Mouse (Mus musculus): Measurements from ENCODE around the gene Xpnpep3.

Xpnpep3 gene

DNA sequence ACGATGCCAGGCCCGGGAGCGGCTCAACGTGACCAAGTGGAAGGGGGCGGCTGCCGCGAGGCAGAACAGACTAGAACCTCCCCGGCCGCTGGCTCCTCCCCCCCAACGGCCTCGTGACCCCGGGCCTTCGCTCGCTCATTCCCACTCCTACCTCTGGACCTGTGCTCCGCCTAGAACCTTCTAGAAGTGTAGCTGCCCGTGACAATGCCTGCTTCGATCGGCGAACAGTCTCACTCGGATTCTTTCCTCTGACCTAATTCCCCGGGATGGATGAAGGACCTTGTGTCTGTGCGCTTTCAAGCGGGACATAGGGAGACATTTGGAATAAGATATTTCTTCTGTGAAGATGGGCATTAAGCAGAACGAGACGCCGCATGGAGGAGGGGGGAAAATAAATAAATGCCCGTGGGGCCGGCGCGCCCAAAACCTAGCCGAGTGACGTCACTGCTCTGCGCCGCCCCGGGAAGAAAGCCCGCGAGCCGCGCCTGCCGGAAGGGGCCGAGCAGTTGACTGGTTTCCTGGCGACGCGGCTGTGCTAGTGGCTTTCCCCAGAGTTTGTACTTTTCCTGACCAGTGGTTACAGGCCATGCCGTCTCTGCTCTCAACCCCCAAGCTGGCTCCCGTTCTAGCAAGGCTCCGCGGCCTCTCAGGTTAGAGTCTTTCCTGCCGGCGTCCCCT is at the start of gene Xpnpep3, which contains the start of gene St13:
Gene Xpnpep3 (plus strand): TSS at position 501 of the 678 bp plus-strand sequence.
Gene St13 (minus strand): TSS at position 440 of the 678 bp plus-strand sequence.
- peak; percentile 96 to 98 for DNase-seq (ENCODE audit: low read depth in 2 of 2, low spot score in 2 of 2)

DNA sequence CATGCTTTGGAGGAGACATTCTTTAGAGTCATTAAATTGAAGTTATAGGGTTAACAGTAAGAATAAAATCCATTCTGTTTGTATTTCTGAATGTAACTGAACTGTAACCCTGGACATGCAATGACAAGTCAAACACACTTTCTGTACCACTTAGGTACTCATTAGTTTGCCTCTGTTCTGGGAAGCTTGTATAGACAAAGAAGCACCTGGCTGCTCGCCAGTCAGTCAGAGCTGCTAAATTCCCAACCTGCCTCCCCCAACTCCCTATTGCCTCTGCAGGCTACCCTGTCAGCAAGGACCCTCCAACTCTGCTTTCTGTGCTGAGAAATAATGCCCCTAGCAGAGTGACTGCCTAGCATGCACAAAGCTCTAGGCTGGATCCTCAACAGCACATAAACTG is 49.5 kb upstream of the Xpnpep3 start:
- DNase-seq (ENCODE audit: low read depth in 2 of 2, low spot score in 2 of 2), result no peak

DNA sequence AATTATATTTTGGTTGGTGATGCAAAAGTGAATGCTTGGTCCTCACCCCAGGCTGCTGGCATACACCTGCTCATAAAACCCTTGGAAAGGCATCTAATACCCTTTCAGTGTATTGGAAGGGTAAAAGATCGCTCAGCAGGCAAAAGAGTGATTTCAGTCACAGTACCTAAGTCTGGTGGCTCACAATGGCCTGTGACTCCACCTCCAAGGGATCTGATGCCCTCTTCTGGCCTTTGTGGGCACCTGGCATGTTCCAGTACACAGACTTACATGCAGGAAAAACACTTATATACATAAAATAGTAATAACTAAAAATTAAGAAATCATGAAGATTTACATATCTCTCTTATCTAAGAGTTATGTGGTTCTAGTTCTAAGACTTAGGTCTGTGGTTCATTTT is 47.3 kb upstream of the Xpnpep3 start:
- DNase-seq (ENCODE audit: low read depth in 2 of 2, low spot score in 2 of 2), result no peak

DNA sequence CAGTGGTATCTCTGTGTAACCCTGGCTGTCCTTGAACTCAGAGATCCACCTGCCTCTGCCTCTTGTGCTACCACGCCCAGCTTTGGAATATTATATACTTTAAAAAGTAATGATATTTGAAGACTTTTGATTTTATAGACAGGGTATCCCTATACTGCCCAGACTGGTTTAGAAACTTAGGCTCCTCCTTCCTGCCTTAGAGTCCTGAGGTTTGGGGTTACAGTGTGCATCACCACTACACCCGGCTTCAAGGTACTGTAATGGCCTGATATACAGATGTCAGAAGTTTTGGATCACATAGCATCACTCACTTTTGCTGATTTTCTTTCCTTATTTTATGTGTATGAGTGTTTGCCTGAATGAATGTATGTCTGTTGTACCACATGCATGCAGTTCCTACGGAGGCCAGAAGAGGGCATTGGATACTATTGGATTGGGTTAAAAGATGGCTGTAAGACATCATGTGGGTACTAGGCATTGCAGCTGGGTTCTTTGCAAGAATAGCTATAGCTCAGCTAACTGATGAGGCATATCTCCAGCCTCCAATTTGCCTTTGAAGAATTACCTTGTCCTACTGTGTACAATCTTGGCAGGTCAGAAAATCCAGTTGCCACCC is 44.7 kb upstream of the Xpnpep3 start:
- DNase-seq (ENCODE audit: low read depth in 2 of 2, low spot score in 2 of 2), result peak; percentile 26 to 58

DNA sequence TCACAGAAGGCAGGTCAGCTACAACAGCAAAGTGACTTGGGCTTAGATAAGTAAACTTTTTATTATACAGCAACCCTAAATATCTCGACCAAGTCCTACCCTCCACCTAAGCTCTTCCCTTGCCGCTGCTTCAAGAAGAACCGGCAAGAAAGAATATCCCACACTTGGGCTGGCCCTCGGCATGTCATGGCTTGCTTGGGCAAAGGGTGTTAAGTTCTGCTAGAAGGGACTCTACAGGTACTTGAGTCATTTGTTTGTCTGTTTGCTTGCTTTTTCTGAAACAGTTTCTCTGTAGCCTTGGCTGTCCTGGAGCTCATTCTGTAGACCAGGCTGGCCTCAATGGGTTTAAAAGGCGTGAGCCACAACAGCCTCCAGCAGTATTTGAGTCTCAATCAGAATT is 43.0 kb upstream of the Xpnpep3 start:
- no peak for DNase-seq (ENCODE audit: low read depth in 2 of 2, low spot score in 2 of 2)

DNA sequence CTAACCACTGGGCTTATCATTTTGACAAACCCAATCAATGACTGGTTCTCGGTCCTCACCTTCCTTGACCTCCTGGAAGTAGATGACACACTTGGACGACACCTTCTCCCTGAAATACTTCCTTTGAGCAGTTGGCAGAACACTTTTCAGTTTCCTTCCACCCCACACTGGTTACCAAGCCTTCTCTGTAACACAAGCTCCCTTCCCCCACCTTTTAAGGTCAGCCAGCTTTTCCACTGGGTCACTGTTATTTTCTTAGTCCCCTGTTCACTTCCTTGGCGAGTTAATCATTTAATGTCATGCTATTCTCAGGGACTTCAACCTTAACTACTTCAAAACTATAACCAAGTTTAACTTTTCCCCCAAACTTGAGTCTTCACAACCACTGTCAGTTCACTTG is 41.0 kb upstream of the Xpnpep3 start:
- DNase-seq (ENCODE audit: low read depth in 2 of 2, low spot score in 2 of 2), result no peak

DNA sequence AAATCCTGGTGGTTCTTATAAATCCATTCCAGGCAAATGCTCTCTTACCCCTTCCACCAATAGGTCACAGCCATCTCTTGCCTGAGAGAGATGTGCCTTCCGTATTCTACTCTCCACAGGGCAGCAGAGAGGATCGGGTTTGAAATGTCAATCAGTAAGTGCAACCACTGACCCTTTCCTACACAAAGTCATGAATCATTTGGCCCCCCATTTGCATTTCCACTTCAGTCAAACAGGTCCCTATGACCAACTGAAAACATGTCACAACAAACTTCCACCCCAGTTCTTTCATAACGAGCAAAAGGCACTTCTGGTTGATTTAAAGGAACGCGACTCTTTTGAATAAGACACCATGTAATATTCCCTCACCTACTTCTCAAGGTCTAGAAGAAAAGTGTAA is 40.5 kb upstream of the Xpnpep3 start:
- DNase-seq (ENCODE audit: low read depth in 2 of 2, low spot score in 2 of 2), result no peak

DNA sequence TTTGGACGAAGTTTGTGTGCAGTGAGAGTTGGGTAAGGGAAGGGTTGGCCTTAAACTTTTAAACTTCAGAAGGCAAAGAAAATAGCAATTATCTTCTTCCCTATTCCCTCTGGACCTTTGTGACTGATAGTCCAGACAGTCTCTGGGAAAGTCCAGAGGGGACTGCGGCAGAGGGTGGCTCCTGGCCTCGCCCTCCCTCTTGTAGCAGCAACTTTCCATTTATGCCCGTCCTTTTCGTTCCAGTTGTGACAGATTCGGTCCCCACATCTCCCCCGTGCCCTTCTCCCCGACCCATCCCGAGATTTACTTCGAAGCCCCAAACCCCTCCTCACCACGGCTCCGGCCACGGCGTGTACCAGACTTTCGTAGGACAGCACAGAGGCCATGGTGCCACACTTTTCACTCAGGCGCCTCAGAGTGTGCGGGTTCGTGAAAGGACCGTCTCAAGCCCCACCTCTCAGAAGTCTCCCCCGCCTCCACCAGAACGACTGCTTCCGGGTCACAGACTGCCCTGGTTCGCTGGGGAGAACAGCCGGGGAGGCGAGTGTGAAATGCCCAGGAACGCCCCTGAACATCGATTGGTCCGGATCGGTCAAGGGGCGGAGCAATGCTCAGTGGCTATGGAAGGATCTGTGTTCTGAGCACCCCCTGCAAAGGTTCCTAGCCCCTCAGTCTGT is 39.5 kb upstream of the Xpnpep3 start, which contains the start of gene Slc25a17:
Gene Slc25a17 (minus strand): TSS at position 468 of the 677 bp plus-strand sequence.
- peak; percentile 88 to 93 for DNase-seq (ENCODE audit: low read depth in 2 of 2, low spot score in 2 of 2)

DNA sequence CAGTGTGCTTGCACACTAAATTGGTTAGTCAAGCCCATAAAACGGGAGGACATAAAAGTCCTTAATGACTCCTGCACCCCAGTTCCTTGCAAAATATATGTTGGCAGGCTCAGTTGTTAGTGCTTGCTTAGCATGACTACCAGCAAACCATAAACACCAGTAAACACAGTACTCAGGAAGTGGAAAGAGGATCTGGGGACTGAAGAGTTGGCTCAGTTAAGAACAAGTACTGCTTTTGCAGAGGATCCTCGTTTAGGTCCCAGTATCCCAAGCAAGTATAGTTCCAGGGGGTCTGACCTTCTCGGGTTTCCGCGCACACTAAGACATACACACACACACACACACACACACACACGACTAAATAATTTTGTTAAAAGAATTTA is 38.9 kb upstream of the Xpnpep3 start:
- DNase-seq (ENCODE audit: low read depth in 2 of 2, low spot score in 2 of 2), result no peak

DNA sequence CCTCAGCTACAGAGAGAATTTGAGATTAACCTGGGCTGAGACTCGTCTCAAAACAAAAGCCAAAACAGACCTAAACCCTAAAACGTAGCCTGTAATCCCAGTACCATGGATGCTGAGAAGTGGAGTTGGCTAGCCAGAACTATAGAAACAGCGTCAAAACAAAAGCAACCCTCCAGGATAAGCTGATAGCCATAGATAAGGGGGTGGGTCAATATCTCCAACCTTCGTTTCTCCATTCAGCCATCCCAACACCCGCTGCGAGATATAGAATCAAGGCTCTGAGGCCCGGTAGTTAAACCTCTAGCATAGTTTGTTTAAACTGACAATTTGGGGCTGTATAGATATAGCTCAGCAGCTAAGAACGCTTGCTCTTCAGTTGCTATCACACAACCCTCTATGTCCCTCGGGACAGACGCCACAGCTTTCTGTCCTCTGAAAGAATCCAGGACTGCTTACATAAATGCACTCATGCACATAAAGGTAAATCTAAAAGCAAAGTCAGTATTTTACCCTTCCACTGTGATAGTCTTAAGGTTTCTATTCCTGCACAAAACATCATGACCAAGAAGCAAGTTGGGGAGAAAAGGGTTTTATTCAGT is 38.4 kb upstream of the Xpnpep3 start:
- DNase-seq (ENCODE audit: low read depth in 2 of 2, low spot score in 2 of 2), result no peak

DNA sequence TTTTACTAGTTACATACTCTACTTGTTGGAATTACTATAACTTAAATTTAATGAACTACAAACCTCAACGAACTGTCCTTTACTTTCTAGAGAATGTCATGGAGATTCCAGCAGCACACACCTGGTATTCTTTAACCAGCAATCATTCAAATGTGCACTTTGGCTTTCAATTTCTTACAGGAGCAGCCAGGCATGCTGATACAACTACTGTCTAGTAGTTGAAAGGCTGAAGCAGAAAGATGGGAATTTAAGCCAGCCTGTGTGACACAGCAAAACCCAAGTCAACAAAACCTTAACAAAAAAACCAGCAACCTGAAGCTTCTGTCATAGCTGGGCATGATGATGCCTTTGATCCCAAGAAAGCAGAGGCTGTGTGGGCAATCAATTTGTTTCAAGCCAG is 37.4 kb upstream of the Xpnpep3 start:
- DNase-seq (ENCODE audit: low read depth in 2 of 2, low spot score in 2 of 2), result no peak

DNA sequence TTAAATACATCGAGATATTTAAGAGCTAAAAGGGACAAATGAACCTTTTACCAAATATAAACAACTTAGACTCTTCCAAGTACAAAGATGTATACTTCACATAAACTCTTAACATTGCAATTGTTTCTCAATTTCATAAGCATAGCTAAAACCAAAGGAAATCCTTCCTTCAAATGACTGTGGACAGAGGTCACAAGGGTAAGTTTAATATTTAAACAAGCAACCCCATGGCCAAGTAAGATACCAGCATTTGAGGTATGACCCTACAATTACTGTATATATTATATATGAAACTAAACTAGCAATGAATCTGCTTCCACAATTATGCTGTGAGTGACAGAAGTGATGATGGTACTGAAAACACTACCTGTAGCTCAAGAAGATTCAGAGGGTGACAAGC is 35.7 kb upstream of the Xpnpep3 start:
- DNase-seq (ENCODE audit: low read depth in 2 of 2, low spot score in 2 of 2), result no peak

DNA sequence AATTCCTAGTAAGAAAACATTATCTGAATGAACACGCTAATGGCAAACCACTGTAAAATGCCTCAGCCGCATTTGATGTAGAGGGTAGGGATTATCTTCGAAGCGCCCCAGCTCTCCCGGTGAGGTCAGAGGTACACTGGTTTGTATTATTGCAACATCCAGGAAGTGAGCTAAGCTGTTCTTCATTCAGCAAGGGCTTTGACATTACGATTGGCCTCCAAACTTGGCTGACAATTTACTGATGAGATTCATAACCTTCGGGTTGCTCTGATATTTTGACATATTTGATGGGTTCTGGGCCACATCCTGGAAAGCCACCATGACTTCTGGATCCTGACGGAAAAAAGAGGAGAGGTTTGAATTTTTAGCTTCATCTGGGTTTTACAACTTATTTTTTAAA is 34.7 kb upstream of the Xpnpep3 start:
- DNase-seq (ENCODE audit: low read depth in 2 of 2, low spot score in 2 of 2), result no peak

DNA sequence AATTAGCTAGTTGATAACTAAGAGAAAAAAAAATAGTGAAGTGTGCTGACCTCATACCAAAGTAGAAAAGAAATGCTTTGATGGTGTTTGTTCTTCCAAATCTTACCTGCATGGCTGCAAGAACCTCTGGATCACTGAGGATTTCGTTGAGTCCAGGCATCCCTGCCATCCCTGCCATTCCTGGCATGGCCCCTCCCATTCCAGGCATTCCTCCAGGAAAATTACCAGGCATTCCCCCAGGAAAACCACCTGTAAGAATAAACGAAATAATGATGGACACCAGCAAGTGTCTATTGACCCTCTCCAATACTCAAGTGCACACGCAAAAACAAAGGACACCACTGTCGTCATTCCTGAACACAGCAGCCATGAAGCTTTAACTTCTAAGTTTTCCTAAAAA is 33.7 kb upstream of the Xpnpep3 start:
- no peak for DNase-seq (ENCODE audit: low read depth in 2 of 2, low spot score in 2 of 2)

DNA sequence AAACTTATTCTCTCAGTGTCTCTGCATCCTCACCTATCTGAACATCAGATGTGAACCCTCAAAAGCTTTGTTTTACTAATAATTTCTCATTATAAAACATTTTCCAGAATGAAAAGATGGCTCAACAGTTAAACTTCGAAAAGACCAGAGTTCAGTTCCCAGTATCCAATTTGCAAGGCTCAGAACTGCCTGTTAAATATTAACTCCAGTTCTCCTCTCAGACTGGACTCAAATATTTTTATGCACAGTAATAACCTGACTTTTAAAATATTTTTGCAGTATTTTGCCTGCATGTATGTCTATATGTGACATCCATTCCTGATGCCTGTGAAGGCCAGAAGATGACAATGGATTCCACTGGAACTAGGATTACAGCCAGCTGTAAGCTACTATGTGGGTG is 31.3 kb upstream of the Xpnpep3 start:
- no peak for DNase-seq (ENCODE audit: low read depth in 2 of 2, low spot score in 2 of 2)

DNA sequence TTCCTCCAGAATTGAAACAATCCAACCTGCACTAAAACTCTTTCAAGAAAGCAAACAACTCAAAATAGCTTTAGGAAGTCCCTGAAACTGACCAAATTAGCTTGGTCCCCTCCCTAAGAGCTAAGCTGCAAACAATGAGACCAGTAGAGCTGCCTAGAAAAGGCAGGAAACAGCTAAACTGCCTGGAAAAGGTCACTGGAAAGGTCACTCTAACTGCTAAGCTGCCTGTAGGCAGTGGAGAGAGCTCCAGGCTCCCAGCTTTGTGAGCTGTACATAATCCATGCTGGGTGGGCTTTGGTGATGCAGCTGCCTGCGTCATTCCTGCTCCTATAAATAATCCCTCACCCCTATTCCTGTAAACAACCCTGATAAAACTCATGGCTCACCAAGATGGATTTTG is 29.6 kb upstream of the Xpnpep3 start:
- DNase-seq (ENCODE audit: low read depth in 2 of 2, low spot score in 2 of 2), result no peak

DNA sequence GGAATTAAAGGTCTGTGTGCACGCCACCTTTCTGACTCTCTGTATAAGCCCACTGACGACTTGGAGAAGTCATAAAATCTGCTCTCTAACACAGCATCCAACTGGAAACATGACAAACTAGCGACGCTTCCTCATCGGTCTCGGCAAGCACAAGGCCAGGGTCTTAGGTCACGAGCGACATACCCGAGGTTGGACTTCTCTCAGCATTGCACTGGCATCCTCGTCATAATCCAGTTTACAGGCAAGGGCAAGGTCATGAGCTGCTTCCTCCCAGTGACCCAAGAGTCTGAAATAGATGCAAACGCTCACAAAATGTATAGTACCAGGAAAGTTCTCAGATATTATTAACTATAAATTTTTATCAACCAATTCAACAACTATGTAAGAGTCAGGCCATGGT is 25.3 kb upstream of the Xpnpep3 start:
- no peak for DNase-seq (ENCODE audit: low read depth in 2 of 2, low spot score in 2 of 2)

DNA sequence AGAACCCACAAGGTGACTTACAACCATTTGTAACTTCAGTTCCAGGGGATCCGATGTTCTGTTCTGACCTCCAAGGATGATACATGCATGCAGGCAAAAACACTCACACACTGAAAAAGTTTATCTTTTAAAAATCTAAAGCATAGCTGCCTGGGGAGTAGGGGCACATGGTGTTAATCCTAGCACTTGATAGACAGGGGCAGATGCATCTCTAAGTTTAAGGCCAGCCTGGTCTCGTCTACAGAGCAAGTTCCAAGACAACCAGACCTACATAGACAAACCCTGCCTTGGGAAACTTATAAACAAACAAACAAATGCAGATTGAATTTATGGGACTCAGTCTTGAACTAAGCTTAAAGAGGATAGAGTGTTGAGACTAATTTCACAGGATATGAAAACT is 21.1 kb upstream of the Xpnpep3 start:
- DNase-seq (ENCODE audit: low read depth in 2 of 2, low spot score in 2 of 2), result no peak

DNA sequence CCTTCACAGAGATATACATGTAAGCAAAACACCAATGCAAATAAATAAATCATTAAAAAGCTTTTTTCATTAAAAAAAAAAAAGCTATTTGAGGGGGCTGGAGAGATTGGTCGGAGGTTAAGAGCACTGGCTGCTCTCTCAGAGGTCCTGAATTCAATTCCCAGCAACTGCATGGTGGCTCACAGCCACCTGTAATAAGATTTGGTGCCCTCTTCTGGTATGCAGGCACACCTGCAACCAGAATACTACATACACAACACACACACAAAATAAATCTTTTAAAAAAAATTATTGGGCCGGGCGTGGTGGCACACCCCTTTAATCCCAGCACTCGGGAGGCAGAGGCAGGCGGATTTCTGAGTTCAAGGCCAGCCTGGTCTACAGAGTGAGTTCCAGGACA is 13.6 kb upstream of the Xpnpep3 start:
- DNase-seq (ENCODE audit: low read depth in 2 of 2, low spot score in 2 of 2), result no peak

DNA sequence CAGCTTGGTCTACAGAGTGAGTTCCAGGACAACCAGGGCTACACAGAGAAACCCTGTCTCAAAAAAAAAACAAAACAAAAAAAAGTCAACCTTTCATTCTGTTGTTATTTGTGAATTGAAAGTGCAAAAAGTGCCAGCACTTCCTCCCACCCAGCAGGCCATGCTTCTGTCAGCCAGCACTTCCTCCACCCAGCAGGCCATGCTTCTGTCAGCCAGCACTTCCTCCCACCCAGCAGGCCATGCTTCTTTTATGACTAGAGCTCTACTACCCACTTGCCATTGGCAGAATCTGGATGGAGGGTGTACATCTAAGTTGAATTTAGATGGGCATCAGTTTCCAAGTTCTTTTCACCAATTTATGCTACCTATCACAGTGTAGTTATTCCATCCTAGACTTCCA is 6.9 kb upstream of the Xpnpep3 start:
- peak; percentile 5 to 9 for DNase-seq (ENCODE audit: low read depth in 2 of 2, low spot score in 2 of 2)

DNA sequence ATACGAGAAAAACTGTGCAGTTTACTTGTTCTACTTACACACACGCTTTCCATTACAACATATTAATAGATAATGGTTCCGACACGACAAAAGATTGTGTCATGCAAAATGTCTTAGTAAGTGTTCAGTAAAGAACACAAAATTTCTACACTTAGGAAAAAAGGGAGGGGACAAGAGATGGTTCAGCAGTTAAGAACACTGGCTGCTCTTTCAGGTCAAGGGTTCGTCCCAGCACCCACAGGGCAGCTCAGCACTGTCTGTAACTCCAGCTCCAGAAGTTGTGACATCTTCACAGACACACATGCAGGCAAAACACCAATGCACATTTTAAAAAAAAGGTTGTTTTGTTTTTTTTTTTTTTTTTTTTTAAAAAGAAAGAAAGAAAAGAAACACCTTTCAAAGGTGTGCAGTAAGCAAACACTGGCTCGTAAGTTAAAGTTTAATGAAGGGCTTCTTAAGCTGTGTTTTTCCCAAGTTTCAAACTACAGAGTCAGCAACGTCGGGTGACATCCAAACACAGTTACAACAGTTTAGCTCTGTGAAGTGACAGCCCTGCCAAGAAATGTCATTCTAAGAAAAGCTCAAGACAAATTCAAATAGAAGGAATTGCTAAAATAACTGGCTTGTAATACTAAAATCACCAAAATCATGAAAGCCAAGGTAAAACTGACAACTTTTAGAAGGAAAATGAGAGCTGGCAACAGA is 5.6 kb upstream of the Xpnpep3 start:
- no peak for DNase-seq (ENCODE audit: low read depth in 2 of 2, low spot score in 2 of 2)
